Comparison of ENCODE assay signal across 10 mouse cellular contexts in the genomic region with DNA sequence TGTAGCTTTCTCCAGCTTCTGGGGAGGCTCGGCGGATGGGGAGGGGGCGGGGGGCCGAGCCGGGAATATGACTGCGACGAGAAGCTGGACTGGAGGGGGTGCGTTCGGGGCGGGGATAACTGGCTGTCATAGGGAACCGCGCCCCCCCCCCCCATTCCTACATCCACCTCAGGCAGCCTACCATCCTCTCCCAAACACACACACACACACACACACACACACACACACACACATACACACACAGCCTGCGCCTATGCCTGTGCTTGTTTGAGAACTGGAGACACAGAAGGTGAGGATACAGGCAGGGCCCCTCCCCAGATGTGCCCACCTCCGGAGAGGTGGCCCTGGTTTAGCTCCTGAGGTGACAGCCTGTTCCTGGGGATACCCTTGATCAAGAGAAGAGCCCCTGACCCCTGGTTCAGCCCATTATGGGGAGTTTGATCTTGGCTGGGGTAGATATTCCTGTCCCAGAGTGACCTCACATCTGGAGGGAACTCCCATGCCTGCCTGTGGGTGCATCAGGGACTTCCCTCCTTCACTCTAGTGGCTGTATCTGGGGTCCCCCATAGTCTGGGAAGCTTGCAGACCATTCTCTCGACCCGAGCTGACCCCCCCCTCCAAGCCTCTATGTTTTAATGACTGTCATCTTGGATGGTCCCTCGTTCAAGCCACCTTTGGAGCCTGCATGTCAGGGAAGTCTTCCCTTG. TPM values are rescaled to one million over a fixed set of nuclear protein-coding genes. Genes with fewer than 3 reads are reported as not detected.
DNase-seq lines count a peak whose midpoint lies in the region; ATAC-seq lines count a peak whose summit lies in the region.
"Had no signal": no experiment of that assay in that cellular context is flagged by ENCODE, and none has a peak within 500 bp of the region (broad histone marks: within the 10 kb centered on the region; RNA-seq: fewer than 3 reads in every experiment).

No protein-coding gene starts in this region.

- H3K9me3 ChIP-seq in liver, embryonic 13.5 days (replicated peaks) = no peaks in the 10 kb centered on the region

- peaks cover 11% of the 10 kb centered on the region for H3K4me1 ChIP-seq in liver, embryonic 13.5 days (replicated peaks)

- no peak overlapping the region for H3K27ac ChIP-seq in liver, embryonic 13.5 days

- no peak for ATAC-seq in liver, embryonic 13.5 days (ENCODE audit: low read depth)
- no peak for ATAC-seq in megakaryocyte, adult 5-6 weeks (ENCODE audit: poor library complexity, severe bottlenecking)

- peak overlapping the region; percentile 45 for H3K4me3 ChIP-seq in liver, embryonic 13.5 days (replicated peaks)
- H3K4me3 ChIP-seq: erythroblast, embryonic 14.5 days had no signal

- peaks cover 99% of the 10 kb centered on the region for H3K27me3 ChIP-seq in liver, embryonic 13.5 days

- peak; percentile 67 for DNase-seq in cerebellum, adult 9-11 months
- no peak for DNase-seq in cerebellum, adult 9-10 months
- DNase-seq in right cerebral cortex, postnatal 4 days = peak; percentile 68
- DNase-seq in right cerebral cortex, adult 18-20 months = no peak
- no peak for DNase-seq in liver, embryonic 13.5 days
- DNase-seq in Muller cell, postnatal 12 days (ENCODE audit: inconsistent ontology term) = no peak
- DNase-seq in B cell, adult 2 months = no peak

- WGBS in liver, embryonic 13.5 days (ENCODE audit: insufficient replicate concordance) = 12% methylated on average over 9 of the region's 17 CpGs

- H3K4me2 ChIP-seq in liver, embryonic 13.5 days = peak overlapping the region; percentile 59

- H3K9ac ChIP-seq in liver, embryonic 13.5 days = no peak overlapping the region

- no peaks in the 10 kb centered on the region for H3K36me3 ChIP-seq in liver, embryonic 13.5 days

RNA-seq across cellular contexts. Expression of a gene that starts 0.9 kb away (rescaled TPM):
- 0.53 and 0.57 TPM in 2 replicates for polyA plus RNA-seq in liver, embryonic 13.5 days (2015; fragmentation: Nextera tagmentation; extraction: Ambion mirVana)
- 0.05 TPM in 1 of 2 replicates, not detected in the other for total RNA-seq in megakaryocyte, adult 5-6 weeks (2015)
- total RNA-seq in megakaryocyte, adult 5-6 weeks (2017) = 0.11 TPM in 1 of 2 replicates, not detected in the other
- polyA plus RNA-seq: erythroblast, embryonic 14.5 days had no signal

RNA-seq across cellular contexts. Expression of a gene that starts 19.7 kb away (rescaled TPM):
- 69.2 and 80.8 TPM in 2 replicates for polyA plus RNA-seq in liver, embryonic 13.5 days (2015; fragmentation: Nextera tagmentation; extraction: Ambion mirVana)
- 136 and 140 TPM in 2 replicates for total RNA-seq in megakaryocyte, adult 5-6 weeks (2015)
- total RNA-seq in megakaryocyte, adult 5-6 weeks (2017) = 184 and 201 TPM in 2 replicates

RNA-seq across cellular contexts. Expression of a gene that starts 30.8 kb away (rescaled TPM):
- 7.1 TPM in 2 replicates for polyA plus RNA-seq in liver, embryonic 13.5 days (2015; fragmentation: Nextera tagmentation; extraction: Ambion mirVana)
- 12.0 and 12.4 TPM in 2 replicates for total RNA-seq in megakaryocyte, adult 5-6 weeks (2015)
- total RNA-seq in megakaryocyte, adult 5-6 weeks (2017) = 9.3 and 16.1 TPM in 2 replicates

RNA-seq across cellular contexts. Expression of a gene that starts 34.2 kb away (rescaled TPM):
- not detected in 2 replicates for polyA plus RNA-seq in liver, embryonic 13.5 days (2015; fragmentation: Nextera tagmentation; extraction: Ambion mirVana)
- total RNA-seq in megakaryocyte, adult 5-6 weeks (2015) = not detected in 2 replicates
- not detected in 2 replicates for total RNA-seq in megakaryocyte, adult 5-6 weeks (2017)
- polyA plus RNA-seq: C2C12 had no signal

RNA-seq across cellular contexts. Expression of a gene that starts 46.2 kb away (rescaled TPM):
- polyA plus RNA-seq in liver, embryonic 13.5 days (2015; fragmentation: Nextera tagmentation; extraction: Ambion mirVana) = 11.5 and 13.9 TPM in 2 replicates
- 0.11 TPM in 1 of 2 replicates, not detected in the other for total RNA-seq in megakaryocyte, adult 5-6 weeks (2015)
- total RNA-seq in megakaryocyte, adult 5-6 weeks (2017) = 0.20 and 0.26 TPM in 2 replicates

Comparison
In these comparisons a context has a peak if more than half of its experiments do, and no peak if none do; other contexts are left out.
1. DNase-seq: peak in cerebellum, adult 9-11 months (single experiment) and right cerebral cortex, postnatal 4 days (single experiment); none in cerebellum, adult 9-10 months (single experiment), right cerebral cortex, adult 18-20 months (single experiment), liver, embryonic 13.5 days (single experiment), Muller cell, postnatal 12 days (single experiment) and B cell, adult 2 months (0 of 2).